Mouse (Mus musculus): ENCODE measurements around the gene Crcp.

Crcp gene

DNA sequence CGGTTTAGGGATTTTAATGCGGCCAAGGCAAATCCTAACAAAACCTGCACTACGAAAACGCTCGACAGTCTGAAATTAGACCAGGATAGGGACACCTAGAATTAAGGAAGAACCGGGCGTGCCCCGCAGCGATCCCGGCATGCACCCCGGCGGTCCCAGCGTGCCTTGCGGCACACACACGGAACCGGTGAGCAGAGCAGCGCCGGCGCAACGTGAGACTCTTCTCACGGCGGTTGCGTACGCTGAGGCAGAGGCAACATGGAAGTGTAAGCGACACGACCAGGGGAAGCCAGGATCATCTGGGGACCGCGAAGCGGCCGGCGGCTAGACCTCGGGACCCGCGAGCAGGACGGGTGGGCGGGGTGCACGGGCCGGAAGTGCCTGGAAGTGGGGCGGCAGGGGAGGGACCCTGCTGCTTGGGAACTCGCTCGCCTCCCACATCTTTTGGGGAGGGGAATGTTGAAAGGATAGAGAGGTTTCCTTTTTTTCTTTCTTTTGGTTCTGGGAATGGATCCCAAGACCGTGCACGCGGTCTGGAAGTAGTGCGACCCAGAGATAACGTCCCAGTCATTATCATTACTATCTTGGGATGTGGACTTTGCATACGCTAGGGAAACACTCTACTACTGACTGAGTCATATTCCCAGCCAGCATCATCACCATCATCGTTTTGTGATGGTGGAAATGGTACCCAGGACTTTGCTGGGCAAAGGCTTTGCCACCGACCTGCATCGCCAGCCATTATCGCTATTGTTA, at the start of gene Crcp, which contains the start of gene Asl:
Crcp (plus strand) TSS at position 149 of the 756 bp plus-strand sequence.
Asl (minus strand) TSS at position 106 of the 756 bp plus-strand sequence.
- peak; percentile 90 for DNase-seq

DNA sequence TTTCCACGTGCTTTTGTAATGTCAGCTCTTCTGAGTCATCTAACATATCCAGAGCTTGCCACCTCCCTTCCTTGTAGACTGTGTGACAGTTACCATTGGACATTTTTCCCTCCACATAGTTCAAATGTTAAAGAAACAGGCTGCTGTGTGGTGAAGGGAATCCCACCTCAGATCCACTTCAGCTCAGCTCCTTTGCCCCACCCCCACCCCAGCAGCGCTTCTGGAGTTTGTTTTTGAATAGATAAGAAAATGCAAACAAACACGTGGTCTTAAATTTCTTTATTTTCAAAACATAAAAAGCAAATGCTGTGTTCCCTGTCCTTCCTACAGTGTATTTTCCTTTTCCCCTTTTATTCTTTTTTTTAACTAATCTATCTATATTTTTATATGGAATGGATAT, 48.9 kb upstream of the Crcp start:
- DNase-seq = no peak

DNA sequence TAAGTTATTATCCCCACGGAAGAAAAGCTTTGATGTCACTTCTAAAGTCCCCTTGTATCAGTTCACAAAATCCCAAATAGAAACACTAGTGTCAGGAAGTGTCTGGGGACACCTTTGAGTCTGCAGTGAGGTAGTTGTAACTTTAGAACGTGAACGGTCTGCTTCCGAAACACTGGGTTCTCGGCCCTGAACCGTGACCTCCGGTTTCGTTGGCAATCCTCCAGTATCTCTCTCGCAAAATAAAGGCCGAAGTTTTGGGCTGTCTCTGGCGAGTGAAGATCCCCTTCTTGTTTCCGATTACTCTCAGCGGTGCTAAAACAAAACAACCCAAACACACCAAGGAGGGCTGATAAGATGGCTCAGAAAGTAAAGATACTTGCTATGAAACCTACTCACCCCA, 39.7 kb upstream of the Crcp start:
- DNase-seq = no peak

DNA sequence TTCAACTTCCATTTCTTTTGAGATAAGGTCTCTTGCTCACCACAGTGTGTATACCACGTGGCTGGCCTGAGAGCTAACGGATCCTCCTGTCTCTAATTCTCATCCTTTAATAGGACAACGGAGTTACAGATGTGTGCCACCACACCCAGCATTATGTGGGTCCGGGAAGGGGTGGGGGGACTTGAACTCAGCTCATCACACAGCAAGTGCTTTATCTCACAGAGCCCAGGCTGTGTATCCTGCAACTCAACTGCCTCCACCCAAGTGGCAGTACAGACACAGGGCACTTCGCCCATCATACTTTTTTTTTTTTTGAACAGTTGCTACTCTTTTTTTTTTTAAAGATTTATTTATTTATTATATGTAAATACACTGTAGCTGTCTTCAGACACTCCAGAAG, 37.2 kb upstream of the Crcp start:
- no peak for DNase-seq

DNA sequence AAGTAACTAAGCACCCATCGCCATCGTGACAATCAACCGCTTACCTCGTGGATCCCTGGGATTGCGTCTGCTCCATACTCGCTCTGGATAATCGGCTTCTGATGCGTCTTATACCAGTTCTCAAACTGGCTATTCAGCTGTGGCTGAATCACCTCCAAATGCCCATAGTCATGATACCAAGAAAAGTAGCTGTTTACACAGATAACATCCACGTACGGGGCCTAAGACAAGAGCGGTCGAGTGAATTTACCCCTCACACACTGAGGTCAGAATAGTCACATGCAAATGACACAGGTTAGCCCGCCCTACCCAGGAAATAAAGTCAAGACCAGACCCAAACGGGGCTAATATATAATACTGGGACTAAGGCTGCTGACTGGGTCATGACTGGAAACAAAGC, 35.7 kb upstream of the Crcp start:
- no peak for DNase-seq

DNA sequence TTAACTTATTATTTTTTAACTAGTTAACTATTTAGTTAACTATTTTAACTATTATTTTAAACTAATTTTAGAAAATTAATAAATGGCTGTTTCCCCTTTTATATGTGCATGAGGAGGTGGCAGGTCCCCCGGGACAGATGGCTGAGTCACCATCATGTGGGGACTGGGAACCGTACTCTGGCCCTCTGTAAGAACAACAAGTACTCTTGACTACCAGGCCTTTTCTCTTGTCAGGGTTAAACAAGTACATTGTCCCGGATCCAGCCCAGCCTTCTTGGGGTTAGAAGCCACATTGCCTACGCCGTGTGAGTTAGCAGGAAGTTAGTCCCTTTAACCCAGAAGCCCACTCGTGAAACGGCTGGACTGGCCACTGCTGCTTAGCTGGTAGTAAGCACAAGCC, 34.1 kb upstream of the Crcp start:
- no peak for DNase-seq

DNA sequence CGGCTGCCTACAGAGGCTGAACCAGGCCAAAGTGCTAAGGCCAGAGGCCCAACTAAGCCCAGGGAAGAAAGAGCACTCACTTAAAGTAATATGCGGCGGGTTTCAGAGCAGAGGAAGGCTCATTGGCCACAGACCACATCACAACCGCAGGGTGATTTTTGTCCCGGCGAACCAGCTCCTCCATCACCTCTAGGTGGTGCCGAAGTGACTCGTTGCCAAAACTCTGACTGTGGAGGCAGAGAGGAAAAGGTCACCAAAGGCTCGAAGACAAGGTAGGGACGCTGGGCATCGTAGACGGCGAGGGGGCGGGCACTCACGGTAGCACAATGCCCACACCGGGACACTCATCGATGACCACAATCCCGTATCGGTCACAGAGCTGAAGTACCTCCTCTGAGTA, 31.4 kb upstream of the Crcp start:
- DNase-seq = no peak

DNA sequence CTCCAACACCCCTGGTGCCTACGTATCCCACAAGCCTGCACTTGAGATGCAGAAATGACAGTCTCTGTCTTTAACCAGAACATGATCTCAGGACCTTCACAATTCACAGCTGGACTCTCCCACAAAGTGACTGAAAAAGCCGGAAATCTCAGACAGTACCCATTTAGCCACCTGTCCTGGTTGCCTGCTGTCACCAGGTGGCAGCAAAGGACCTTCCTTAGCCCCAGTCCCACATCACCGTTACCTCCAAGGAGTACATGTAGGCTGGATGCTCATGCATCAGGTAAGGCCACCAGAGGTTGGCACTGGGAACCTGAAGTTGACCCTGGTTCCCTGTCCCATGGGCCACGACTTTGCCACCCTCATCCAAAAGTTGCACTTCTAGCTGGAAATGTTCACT, 30.0 kb upstream of the Crcp start:
- peak; percentile 76 for DNase-seq

DNA sequence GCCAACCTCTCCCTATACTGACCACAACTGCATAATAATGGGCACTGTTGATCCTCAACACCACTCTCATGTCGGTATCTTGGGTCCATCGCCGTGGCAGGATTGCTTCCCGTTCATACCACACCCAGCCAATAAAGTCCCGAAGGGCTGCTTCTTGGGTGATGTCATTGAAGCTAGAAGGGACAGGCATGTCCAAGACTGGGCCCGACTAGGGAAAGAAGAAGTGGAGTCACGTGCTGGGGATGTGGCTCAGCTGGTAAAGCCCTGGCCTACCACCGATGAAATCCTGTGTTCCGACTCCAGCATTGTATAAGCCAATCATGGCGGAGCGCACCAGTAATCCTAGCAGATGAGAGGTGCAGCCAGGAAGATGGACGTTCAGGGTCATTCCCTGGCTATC, 28.4 kb upstream of the Crcp start:
- no peak for DNase-seq

DNA sequence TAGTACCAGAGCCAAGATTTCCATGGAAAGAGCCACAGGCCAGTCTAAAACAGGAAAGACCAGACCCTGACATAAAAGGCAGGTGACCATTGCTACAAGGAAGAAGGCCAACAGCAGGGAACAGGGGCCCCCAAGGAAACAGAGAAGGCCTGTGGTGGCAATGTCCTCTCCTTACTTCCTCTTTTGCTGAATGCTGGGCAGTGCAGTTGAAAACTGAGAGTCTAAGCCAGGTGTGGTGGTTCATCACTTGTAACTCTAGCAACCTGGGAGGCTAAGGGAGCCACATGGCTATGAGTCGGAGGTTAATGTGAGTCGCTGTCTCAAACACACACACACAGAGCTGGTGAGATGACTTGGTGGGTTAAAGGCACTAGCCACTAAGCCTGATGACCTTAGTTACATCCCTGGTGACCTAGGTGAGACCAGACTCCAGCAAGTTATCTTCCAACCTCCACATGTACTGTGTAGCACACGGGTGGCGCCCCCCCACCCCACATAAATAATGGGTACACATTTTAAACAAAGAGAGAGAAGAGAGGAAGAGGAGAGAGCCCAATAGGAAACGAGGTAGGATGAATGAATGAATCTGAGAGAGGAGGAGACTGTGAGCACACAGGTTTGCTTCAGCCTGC, 27.6 kb upstream of the Crcp start:
- no peak for DNase-seq

DNA sequence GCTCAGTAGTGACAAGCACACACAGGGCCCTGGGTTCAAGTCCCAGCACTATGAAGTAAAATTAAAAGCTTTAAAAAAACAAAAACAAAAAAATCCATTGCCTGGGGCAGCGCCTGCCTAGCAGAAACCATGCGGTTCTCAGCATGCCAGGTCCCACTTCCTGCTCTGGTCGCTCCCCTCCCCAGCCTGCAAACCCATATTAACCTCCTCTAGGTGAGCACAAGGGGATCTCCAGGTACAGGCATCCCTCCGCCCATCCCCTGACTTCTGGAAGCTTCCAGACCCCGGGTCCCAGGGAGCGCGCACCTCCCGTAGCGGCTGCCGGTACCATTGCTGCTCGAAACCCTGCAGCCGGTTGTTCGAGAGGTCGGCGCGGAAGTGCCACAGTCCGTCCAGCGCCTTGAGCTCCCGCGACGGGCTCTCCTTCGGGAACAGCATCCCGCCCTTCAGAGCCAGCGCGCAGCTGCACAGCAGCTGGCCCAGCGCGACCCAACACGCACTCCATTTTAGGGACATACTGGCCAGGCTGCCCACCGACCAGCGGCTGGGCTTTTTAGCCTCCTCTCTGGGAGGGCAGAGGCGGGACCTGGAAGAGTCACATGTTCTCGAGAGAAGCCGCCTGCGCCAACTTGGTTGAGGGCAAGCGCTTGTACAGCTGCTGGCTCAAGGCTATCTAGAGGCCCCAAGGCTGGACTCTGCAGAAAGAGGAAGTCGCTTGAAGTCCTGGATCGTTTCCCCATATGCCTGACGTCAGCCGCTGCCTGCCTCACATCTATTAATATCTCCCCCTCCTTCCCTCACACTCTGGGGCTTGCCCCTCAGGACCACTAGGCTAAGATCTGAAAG, 26.6 kb upstream of the Crcp start, which contains the start of gene Gusb:
Gusb (minus strand) TSS at position 749 of the 846 bp plus-strand sequence.
- DNase-seq = peak; percentile 88

DNA sequence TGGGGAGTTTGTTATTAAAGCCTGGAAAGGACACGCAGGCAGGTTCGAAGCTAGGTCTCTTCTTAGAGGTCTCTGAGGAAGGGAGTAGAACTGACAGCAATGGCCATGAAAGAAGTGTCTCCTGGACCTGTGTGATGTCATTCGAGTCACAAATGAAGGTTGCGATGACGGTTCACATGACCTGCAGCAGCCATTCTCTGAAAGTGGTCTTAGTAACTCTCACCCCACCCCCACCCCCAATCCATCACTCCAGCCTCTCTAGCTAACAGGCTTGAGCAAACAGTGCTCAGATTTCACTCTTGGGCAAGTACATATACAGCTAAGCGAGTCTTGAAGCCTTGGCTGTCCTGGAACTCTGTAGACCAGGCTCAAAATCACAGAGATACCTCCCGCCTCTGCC, 25.9 kb upstream of the Crcp start:
- DNase-seq = no peak

DNA sequence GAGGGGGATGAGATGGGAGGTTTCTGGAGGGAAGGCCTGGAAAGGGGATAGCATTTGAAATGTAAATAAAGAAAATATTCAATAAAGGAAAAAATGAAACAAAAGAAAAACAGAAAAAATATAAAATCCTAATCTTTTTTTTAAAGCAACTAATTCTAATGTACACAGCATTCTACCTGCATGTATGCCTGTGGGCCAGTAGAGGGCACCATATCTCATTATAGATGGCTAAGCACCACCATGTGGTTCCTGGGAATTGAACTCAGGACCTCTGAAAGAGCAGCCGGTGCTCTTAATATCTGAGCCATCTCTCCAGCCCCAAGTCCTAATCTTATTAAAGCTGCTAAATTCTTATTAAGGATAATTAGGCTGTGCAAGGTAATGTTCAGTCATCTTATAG, 21.7 kb upstream of the Crcp start:
- no peak for DNase-seq

DNA sequence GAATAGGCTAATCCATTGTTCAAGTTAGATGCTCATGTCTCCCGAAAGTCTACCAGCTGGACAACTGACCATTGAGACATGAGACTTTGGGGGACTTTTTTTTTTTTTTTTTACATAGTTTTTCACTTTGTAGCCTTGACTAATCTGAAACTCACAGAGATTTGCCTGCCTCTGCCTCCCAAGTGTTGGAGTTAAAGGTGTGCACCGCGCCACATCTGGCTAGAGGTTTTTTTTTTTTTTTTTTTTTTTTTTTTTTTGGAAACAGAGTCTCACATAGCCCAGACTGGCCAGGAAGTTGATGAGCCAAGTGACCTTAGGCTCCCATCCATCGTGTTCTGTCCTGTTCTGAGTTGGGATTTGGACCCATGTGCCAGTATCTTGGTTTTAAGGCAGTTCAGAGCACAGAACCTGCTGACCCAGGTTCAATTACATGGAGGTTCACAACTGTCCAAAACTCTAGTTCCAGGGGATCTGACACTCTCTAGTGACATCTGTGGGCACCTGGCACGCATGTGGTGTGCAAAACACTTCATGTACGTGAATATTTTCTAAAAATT, 21.0 kb upstream of the Crcp start:
- DNase-seq = no peak

DNA sequence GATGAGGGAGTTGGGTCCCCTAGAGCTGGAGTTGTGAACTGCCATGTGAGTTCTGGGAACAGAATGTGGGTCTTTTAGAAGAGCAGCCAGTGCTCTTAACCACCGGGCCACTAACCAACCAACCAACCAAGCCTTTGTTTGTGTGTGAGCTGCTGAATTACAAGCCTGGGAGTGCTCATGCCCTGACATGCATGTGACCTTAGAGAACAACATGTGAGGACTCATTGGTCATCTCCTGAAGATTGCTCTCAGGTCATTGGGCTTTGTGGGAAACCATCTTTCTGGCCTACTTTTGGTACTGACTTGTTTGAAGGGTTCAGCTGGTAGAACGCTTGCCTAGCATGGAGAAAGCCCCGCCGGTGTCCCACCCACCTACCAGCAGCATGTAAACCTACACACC, 19.3 kb upstream of the Crcp start:
- no peak for DNase-seq

DNA sequence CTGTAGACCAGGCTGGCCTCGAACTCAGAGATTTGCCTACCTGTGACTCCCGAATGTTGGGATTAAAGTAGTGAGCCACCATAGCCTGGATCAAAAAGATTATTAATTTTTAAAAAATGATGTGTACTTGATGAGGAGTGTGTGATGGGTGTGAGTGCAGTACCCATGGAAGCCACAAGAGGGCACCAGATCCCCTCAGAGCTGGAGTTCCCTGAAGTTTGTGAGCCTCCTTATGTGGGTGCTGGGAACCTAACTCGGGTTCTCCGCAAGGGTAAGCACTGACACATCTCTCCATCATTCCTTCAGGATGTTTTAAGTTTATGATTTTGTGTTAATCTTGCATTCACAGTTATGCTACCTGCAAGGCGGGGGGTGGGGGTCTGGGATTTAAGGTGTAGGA, 18.1 kb upstream of the Crcp start:
- no peak for DNase-seq

DNA sequence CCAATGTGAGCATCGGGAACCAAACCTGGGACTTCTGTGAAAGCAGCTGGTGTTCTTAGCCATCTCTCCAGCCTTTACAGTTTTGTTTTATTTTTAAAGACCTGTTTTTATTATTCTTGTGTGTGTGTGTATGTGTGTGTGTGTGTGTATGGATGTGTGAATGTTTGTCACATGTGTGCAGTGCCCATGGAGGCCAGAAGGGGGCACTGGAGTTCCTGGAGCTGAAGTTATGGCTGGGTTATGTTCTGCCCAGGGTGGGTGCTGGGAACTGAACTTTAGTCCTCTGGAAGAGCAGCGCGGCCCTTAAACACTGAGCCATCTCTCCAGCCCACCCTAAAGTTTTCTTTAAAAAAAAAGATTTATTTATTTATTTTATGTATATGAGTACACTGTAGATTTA, 14.0 kb upstream of the Crcp start:
- DNase-seq = no peak

DNA sequence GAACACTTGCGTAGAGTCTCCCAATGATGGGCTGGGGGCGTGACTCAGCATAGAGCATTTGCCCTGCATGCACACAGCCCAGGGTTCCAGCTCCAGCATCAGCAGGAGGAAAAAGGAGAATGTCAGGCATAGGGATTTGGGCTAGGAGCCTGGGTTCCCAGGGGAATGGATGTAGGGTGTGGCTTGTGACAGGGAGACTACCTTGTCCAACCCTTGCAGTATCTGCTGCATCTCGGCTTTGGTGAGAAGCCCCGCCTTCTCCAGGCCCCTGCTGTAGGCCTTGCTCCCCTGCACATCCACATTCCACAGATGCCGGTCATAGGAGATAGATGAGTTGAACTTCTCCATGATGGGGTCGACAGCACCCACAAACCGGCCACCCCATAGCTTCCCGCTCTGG, 9.6 kb upstream of the Crcp start:
- DNase-seq = no peak

DNA sequence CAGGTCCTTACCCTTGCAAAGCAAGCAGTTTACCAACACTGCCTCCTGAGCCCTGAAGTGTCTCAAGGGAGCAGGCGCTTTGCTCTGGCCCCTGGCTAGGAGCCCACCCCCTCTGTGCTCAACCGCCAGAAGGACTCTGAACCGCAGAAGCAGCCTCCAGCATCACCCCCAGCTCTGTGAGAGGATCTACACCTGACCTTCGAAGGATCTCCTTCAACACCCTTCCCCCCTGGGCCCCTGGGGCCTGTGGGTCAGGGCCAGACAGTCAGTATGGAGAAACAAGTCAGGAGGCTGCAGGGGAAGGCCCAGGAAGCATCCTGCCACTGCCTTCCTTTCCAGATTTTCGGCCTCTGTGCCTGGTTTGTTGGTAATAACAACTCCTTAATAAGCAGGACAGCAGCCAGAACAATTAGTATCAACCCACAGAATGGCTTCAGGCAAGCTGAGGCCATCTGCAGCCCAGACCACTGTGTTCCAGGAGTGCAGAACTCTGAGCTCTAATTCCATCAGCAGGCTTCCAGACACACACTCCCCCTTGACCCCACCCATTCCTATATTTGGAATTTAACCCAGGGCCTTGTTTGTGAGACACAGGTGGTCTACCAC, 7.6 kb upstream of the Crcp start:
- DNase-seq = peak; percentile 48

DNA sequence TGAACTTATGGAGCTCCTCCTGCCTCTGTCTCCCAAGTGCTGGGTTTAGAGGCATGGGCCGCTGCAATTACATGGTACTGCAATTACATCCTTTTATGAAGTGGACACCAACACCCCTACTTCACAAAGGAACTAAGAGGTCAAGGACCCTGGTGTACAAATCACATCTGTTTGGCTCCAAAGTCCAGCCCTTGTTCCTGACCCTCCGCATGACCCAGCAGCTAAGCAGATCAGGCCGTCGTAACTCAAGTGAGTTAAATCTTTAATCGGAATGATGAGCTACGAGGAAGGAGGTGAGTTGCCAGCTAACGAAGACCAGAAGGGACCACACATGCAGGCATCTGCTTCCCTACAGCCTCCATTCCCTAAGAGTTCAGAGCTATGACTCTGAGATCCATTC, 6.7 kb upstream of the Crcp start:
- DNase-seq = peak; percentile 57

DNA sequence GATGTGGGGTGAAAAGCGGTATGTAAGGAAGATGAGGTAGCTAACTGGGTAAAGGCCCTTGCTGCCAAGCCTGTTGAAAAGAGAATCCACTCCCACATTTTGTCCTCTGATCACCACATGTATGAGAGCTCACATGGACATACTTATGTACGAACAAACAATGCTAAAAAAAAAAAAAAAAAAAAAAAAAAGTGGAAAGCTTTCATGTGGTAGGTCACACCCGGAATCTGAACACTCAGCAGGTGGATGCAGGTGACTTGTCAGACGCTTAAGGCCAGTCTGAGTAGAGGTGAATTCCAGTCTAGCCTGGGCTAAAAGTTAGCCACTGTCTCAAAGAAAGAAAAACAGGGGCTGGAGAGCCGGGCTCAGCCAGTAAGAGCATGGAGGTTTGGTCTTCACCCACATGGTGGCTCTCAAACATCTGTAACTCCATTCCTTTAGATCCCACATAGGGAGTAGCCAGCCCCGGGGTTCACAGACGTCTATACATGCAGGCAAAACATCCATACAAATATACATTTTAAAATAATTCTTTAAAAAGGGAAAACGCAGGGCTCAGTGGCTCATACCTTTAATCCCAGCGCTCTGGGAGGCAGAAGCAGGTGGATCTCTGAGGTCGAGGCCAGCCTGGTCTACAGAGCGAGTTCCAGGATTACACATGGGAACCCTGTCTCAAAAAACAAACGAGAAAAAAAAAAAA, 5.9 kb upstream of the Crcp start:
- DNase-seq = no peak

Data from kidney, postnatal 14 days (tissue).